In genomic region chr2:4872740-4873139, GRCm38 (mm10) we compare ENCODE assay signal across 19 mouse cellular contexts. TPM values are rescaled to one million over a fixed set of nuclear protein-coding genes. Genes with fewer than 3 reads are reported as not detected.
DNase-seq lines count a peak whose midpoint lies in the region; ATAC-seq and TF ChIP-seq lines count a peak whose summit lies in the region.
"Had no signal": no experiment of that assay in that cellular context is flagged by ENCODE, and none has a peak within 500 bp of the region (broad histone marks: within the 10 kb centered on the region; RNA-seq: fewer than 3 reads in every experiment).

No protein-coding gene starts in this region.

- H3K27me3 ChIP-seq in cerebellum, adult 2 months (ENCODE audit: control insufficient read depth, insufficient read depth, low read length), result no peaks in the 10 kb centered on the region
- no peaks in the 10 kb centered on the region for H3K27me3 ChIP-seq in splenic B cell, adult 2 months (ENCODE audit: control insufficient read depth, insufficient read depth, low read length, poor library complexity, severe bottlenecking)
- H3K27me3 ChIP-seq: heart, embryonic 15.5 days; midbrain, embryonic 13.5 days had no signal

- ATAC-seq in granulocyte monocyte progenitor cell, adult 5-6 weeks (replicated peaks; ENCODE audit: poor library complexity, severe bottlenecking), result peak; percentile 54
- ATAC-seq: intestine, postnatal 0 days; midbrain, embryonic 13.5 days had no signal

- DNase-seq in cerebellum, adult 2 months, result no peak
- no peak for DNase-seq in cerebellum, adult 11-12 months
- peak; percentile 43 for DNase-seq in thymus, postnatal 0 days (ENCODE audit: low spot score)
- no peak for DNase-seq in thymus, postnatal 10 days (ENCODE audit: low spot score in 2 of 2)
- DNase-seq in splenic B cell, adult 2 months (ENCODE audit: low read depth, low spot score), result peak; percentile 5
- no peak for DNase-seq in cerebellum, adult 8-10 months
- DNase-seq in cerebellum, postnatal 14 days, result no peak
- DNase-seq: heart, adult 11 months; kidney, postnatal 4 days; layer of hippocampus, postnatal 36 days; left cerebral cortex, postnatal 4 days; lung, postnatal 36 days; thymus, postnatal 36 days had no signal

- no peak for TF ChIP-seq POLR2A in cerebellum, adult 2 months (IDR thresholded peaks at IDR 0.05; ENCODE audit: borderline replicate concordance, insufficient read depth, low read length)

- 69% methylated on average over 9 of the region's 9 CpGs for WGBS in cerebellum, adult 2 months

- no peak overlapping the region for H3K27ac ChIP-seq in cerebellum, adult 2 months (ENCODE audit: insufficient read depth, low read length)
- H3K27ac ChIP-seq: heart, embryonic 15.5 days; hindbrain, embryonic 10.5 days; liver, embryonic 15.5 days; midbrain, embryonic 13.5 days had no signal

- no peaks in the 10 kb centered on the region for H3K36me3 ChIP-seq in splenic B cell, adult 2 months (ENCODE audit: control insufficient read depth, insufficient read depth, low read length, poor library complexity, severe bottlenecking)
- H3K36me3 ChIP-seq: heart, embryonic 15.5 days; hindbrain, embryonic 10.5 days; liver, embryonic 15.5 days; midbrain, embryonic 13.5 days had no signal

- no peak overlapping the region for H3K4me3 ChIP-seq in cerebellum, adult 2 months (replicated peaks; ENCODE audit: insufficient read depth, low read depth, low read length)
- H3K4me3 ChIP-seq: heart, embryonic 15.5 days; hindbrain, embryonic 10.5 days; liver, embryonic 15.5 days; midbrain, embryonic 13.5 days had no signal

- no peaks in the 10 kb centered on the region for H3K4me1 ChIP-seq in cerebellum, adult 2 months (ENCODE audit: control insufficient read depth, insufficient read depth, low read length)
- H3K4me1 ChIP-seq: heart, embryonic 15.5 days; liver, embryonic 15.5 days; midbrain, embryonic 13.5 days had no signal

- 0 out of 2 replicates have a peak, but pooled peaks have one; percentile 2 for TF ChIP-seq CTCF in cerebellum, adult 2 months (IDR thresholded peaks at IDR 0.05; ENCODE audit: borderline replicate concordance, insufficient read depth, low read depth, low read length)

RNA-seq across cellular contexts. Expression of gene Sephs1, which starts 8.6 kb away (rescaled TPM):
- 24.9 and 27.2 TPM in 2 replicates for polyA plus RNA-seq in cerebellum, adult 2 months (2012; rRNA removed)
- polyA plus RNA-seq in thymus, postnatal 0 days (2015; fragmentation: Nextera tagmentation; extraction: Ambion mirVana), result 56.7 and 57.1 TPM in 2 replicates
- total RNA-seq in granulocyte monocyte progenitor cell, adult 5-6 weeks (2014; fragmentation: Nextera tagmentation), result 37.5 and 40.6 TPM in 2 replicates
- total RNA-seq in granulocyte monocyte progenitor cell, adult 5-6 weeks (2017), result 40.8 and 51.7 TPM in 2 replicates

RNA-seq across cellular contexts. Expression of gene Phyh, which starts 46.1 kb away (rescaled TPM):
- 139 and 153 TPM in 2 replicates for polyA plus RNA-seq in cerebellum, adult 2 months (2012; rRNA removed)
- polyA plus RNA-seq in thymus, postnatal 0 days (2015; fragmentation: Nextera tagmentation; extraction: Ambion mirVana), result 20.3 and 22.4 TPM in 2 replicates
- 53.7 and 58.0 TPM in 2 replicates for total RNA-seq in granulocyte monocyte progenitor cell, adult 5-6 weeks (2014; fragmentation: Nextera tagmentation)
- total RNA-seq in granulocyte monocyte progenitor cell, adult 5-6 weeks (2017), result 39.0 and 48.8 TPM in 2 replicates

Comparison
In these comparisons a context has a peak if more than half of its experiments do, and no peak if none do; other contexts are left out.
1. DNase-seq: peak in thymus, postnatal 0 days (single experiment) and splenic B cell, adult 2 months (single experiment); none in cerebellum, adult 2 months (0 of 2), cerebellum, adult 11-12 months (single experiment), thymus, postnatal 10 days (0 of 2), cerebellum, adult 8-10 months (single experiment) and cerebellum, postnatal 14 days (0 of 2).